Mouse (Mus musculus): ENCODE measurements around the gene Tagln2. TPM values are rescaled to one million over a fixed set of nuclear protein-coding genes. Genes with fewer than 3 reads are reported as not detected.
A peak's percentile ranks its signal among the peaks of the same experiment; 100 is the strongest.

The Tagln2 gene
- 10 to 100 TPM; 64.7 to 65.1 TPM for total RNA-seq (2021)
- long read RNA-seq, experiment 1, transcript Tagln2-202 (5 exons, 1,586 nt): major isoform, 16 of 17 reads
- long read RNA-seq, experiment 1, partial matches to known transcripts: 0 of 17 reads
- long read RNA-seq, experiment 1, other reads (novel, unspliced or antisense): 1 of 17 reads
- long read RNA-seq, experiment 2, transcript Tagln2-202 (5 exons, 1,586 nt): major isoform, 26 of 28 reads
- long read RNA-seq, experiment 2, partial matches to known transcripts: 0 of 28 reads
- long read RNA-seq, experiment 2, other reads (novel, unspliced or antisense): 2 of 28 reads

GRCm38 (mm10) chr1:172499765-172500441 is at the start of gene Tagln2:
TSS of gene Tagln2 (plus strand) at chr1:172500047.
- peak; percentile 85 to 86 for DNase-seq (ENCODE audit: low spot score in 2 of 2)

GRCm38 (mm10) chr1:172450226-172450625 is 49.6 kb upstream of the Tagln2 start:
- no peak for DNase-seq (ENCODE audit: low spot score in 2 of 2)

- DNase-seq (ENCODE audit: low spot score in 2 of 2): no peak
Measured at GRCm38 (mm10) chr1:172450848-172451470, 48.9 kb upstream of the Tagln2 start.

- DNase-seq (ENCODE audit: low spot score in 2 of 2): no peak
Measured at GRCm38 (mm10) chr1:172452911-172453310, 46.9 kb upstream of the Tagln2 start.

GRCm38 (mm10) chr1:172453810-172454209 is 46.0 kb upstream of the Tagln2 start:
- DNase-seq (ENCODE audit: low spot score in 2 of 2): no peak

- DNase-seq (ENCODE audit: low spot score in 2 of 2): no peak
Measured at GRCm38 (mm10) chr1:172455416-172455815, 44.4 kb upstream of the Tagln2 start.

- DNase-seq (ENCODE audit: low spot score in 2 of 2): no peak
Measured at GRCm38 (mm10) chr1:172456001-172456677, 43.7 kb upstream of the Tagln2 start.

- no peak for DNase-seq (ENCODE audit: low spot score in 2 of 2)
Measured at GRCm38 (mm10) chr1:172457196-172457595, 42.7 kb upstream of the Tagln2 start.

GRCm38 (mm10) chr1:172458041-172458440 is 41.8 kb upstream of the Tagln2 start:
- DNase-seq (ENCODE audit: low spot score in 2 of 2): no peak

GRCm38 (mm10) chr1:172461602-172462001 is 38.2 kb upstream of the Tagln2 start:
- no peak for DNase-seq (ENCODE audit: low spot score in 2 of 2)

- no peak for DNase-seq (ENCODE audit: low spot score in 2 of 2)
Measured at GRCm38 (mm10) chr1:172462534-172462933, 37.3 kb upstream of the Tagln2 start.

- DNase-seq (ENCODE audit: low spot score in 2 of 2): no peak
Measured at GRCm38 (mm10) chr1:172463387-172464333, 36.2 kb upstream of the Tagln2 start.

- DNase-seq (ENCODE audit: low spot score in 2 of 2): no peak
Measured at GRCm38 (mm10) chr1:172468301-172468877, 31.5 kb upstream of the Tagln2 start.

- DNase-seq (ENCODE audit: low spot score in 2 of 2): no peak
Measured at GRCm38 (mm10) chr1:172469373-172469772, 30.5 kb upstream of the Tagln2 start.

GRCm38 (mm10) chr1:172469810-172470448 is 29.9 kb upstream of the Tagln2 start:
- no peak for DNase-seq (ENCODE audit: low spot score in 2 of 2)

GRCm38 (mm10) chr1:172472909-172473308 is 26.9 kb upstream of the Tagln2 start:
- no peak for DNase-seq (ENCODE audit: low spot score in 2 of 2)

- no peak for DNase-seq (ENCODE audit: low spot score in 2 of 2)
Measured at GRCm38 (mm10) chr1:172474196-172474595, 25.7 kb upstream of the Tagln2 start.

- DNase-seq (ENCODE audit: low spot score in 2 of 2): no peak
Measured at GRCm38 (mm10) chr1:172475054-172475741, 24.6 kb upstream of the Tagln2 start, which contains the start of gene Slamf9. TSS of gene Slamf9 (plus strand) at chr1:172475358.

- DNase-seq (ENCODE audit: low spot score in 2 of 2): no peak
Measured at GRCm38 (mm10) chr1:172478020-172478419, 21.8 kb upstream of the Tagln2 start.
